Mouse (Mus musculus) Patski (cell line): ENCODE measurements around the gene Alg14. TPM values are rescaled to one million over a fixed set of nuclear protein-coding genes. Genes with fewer than 3 reads are reported as not detected.

Experiments
- ATAC-seq: fragments of 100-300 bp; one replicate; pipeline ENCODE4 v1.8.0; 2021
- CTCF ChIA-PET: fragments of 350-600 bp; sonication (Branson Sonifier 250); formaldehyde crosslinking; loops from one replicate; lab custom pipeline; 2022; ENCODE audit warnings: inconsistent platforms; lab: Charles Lee
- POLR2A ChIA-PET: fragments of 350-600 bp; sonication (Branson Sonifier 250); formaldehyde crosslinking; loops from one replicate; lab custom pipeline; 2022; ENCODE audit warnings: antibody characterized with exemption, inconsistent platforms; lab: Charles Lee
- DNase-seq: peaks from one replicate; pipeline ENCODE4 v3.0.0-alpha.2; 2011; ENCODE audit warnings: low read depth, low spot score
- H3K27me3 ChIP-seq: fragments of 371-371 bp; one replicate; pipeline ENCODE4 v1.5.1; 2021
- CTCF ChIP-seq: fragments of 100-300 bp; IDR thresholded peaks from one replicate; pipeline ENCODE4 v1.5.1; 2021
- in situ Hi-C: fragments of 300-500 bp; cut with MboI; formaldehyde crosslinking; loops from 3 replicates; pipeline ENCODE4 v1.11.1; 2018; ENCODE audit warnings: low pct_unique_long_range_greater_than_20kb, mixed read lengths
- polyA plus RNA-seq: library from polyadenylated mRNA; unstranded; gene quantifications from one replicate; pipeline ENCODE4 v1.2.3, GENCODE M21; 2021

The Alg14 gene
- polyA plus RNA-seq, 1 experiment from 2014 or later = 53.5 TPM

- ATAC-seq = no peak
- POLR2A ChIA-PET = interaction anchor here (0.9 kb wide), 1 partner anchor 33 kb away, joined by 3 read pairs; no protein-coding TSS in a partner anchor
- in situ Hi-C loops = no loop called here
- H3K27me3 ChIP-seq = no peaks in the 10 kb centered on the region
- CTCF ChIA-PET = interaction anchor here (0.8 to 1.2 kb wide), 3 partner anchors 9 to 27 kb away, joined by 3 to 4 read pairs (median 4); no protein-coding TSS in a partner anchor
- DNase-seq = no peak
- TF ChIP-seq CTCF = no peak
Measured at GRCm38 (mm10) chr3:121356111-121356510, 64.5 kb downstream of the Alg14 start.

GRCm38 (mm10) chr3:121357030-121357429 is 65.5 kb downstream of the Alg14 start:
- DNase-seq (no peak), ATAC-seq (no peak)
- ChIA-PET POLR2A (no interaction called here), CTCF (interaction anchor here (1.0 kb wide), 1 partner anchor 9 kb away, joined by 3 read pairs; no protein-coding TSS in a partner anchor)
- no peak for TF ChIP-seq CTCF
- H3K27me3 ChIP-seq = no peaks in the 10 kb centered on the region
- in situ Hi-C loops = no loop called here

GRCm38 (mm10) chr3:121358285-121358684 is 66.7 kb downstream of the Alg14 start:
- in situ Hi-C loops = no loop called here
- TF ChIP-seq CTCF = no peak
- no peak for DNase-seq
- CTCF ChIA-PET = interaction anchor here (1.0 to 1.4 kb wide), 2 partner anchors 8 to 13 kb away, joined by 3 to 4 read pairs; no protein-coding TSS in a partner anchor
- no peaks in the 10 kb centered on the region for H3K27me3 ChIP-seq
- no peak for ATAC-seq
- POLR2A ChIA-PET = no interaction called here

GRCm38 (mm10) chr3:121358850-121359249 is 67.3 kb downstream of the Alg14 start:
- ChIA-PET CTCF (interaction anchor here (1.0 to 1.4 kb wide), 2 partner anchors 8 to 13 kb away, joined by 3 to 4 read pairs; no protein-coding TSS in a partner anchor), POLR2A (no interaction called here)
- ATAC-seq (no peak), DNase-seq (no peak)
- H3K27me3 ChIP-seq = no peaks in the 10 kb centered on the region
- no peak for TF ChIP-seq CTCF
- in situ Hi-C loops = no loop called here

GRCm38 (mm10) chr3:121359272-121359671 is 67.7 kb downstream of the Alg14 start:
- no peak for TF ChIP-seq CTCF
- in situ Hi-C loops = no loop called here
- DNase-seq (no peak), ATAC-seq (no peak)
- ChIA-PET POLR2A (no interaction called here), CTCF (interaction anchor here (1.4 kb wide), 1 partner anchor 12 kb away, joined by 4 read pairs; no protein-coding TSS in a partner anchor)
- H3K27me3 ChIP-seq = no peaks in the 10 kb centered on the region

GRCm38 (mm10) chr3:121362002-121362401 is 70.4 kb downstream of the Alg14 start:
- CTCF ChIA-PET = interaction anchor here (1.3 to 1.4 kb wide), 3 partner anchors 9 to 139 kb away, joined by 4 read pairs; no protein-coding TSS in a partner anchor
- ATAC-seq = no peak
- no peaks in the 10 kb centered on the region for H3K27me3 ChIP-seq
- POLR2A ChIA-PET = no interaction called here
- DNase-seq = no peak
- TF ChIP-seq CTCF = no peak
- in situ Hi-C loops = no loop called here

GRCm38 (mm10) chr3:121364388-121364787 is 72.8 kb downstream of the Alg14 start:
- in situ Hi-C loops = no loop called here
- ChIA-PET POLR2A (no interaction called here), CTCF (interaction anchor here (1.0 to 1.5 kb wide), 4 partner anchors 10 to 72 kb away, joined by 3 to 4 read pairs (median 3); no protein-coding TSS in a partner anchor)

GRCm38 (mm10) chr3:121365131-121365530 is 73.6 kb downstream of the Alg14 start:
- ChIA-PET POLR2A (no interaction called here), CTCF (interaction anchor here (1.0 to 1.2 kb wide), 5 partner anchors 9 to 71 kb away, joined by 3 to 4 read pairs (median 3); no protein-coding TSS in a partner anchor)
- ATAC-seq = no peak
- H3K27me3 ChIP-seq = no peaks in the 10 kb centered on the region
- in situ Hi-C loops = no loop called here
- TF ChIP-seq CTCF = no peak
- no peak for DNase-seq

More at GRCm38 (mm10) chr3:121364388-121364787, 72.8 kb downstream of the Alg14 start:
- ATAC-seq (no peak), DNase-seq (no peak)
- no peaks in the 10 kb centered on the region for H3K27me3 ChIP-seq
- TF ChIP-seq CTCF = no peak

GRCm38 (mm10) chr3:121368616-121369015 is 77.0 kb downstream of the Alg14 start:
- in situ Hi-C loops = no loop called here
- CTCF ChIA-PET = interaction anchor here (1.5 kb wide), 1 partner anchor 17 kb away, joined by 3 read pairs; no protein-coding TSS in a partner anchor
- ATAC-seq = no peak

GRCm38 (mm10) chr3:121369517-121369916 is 77.9 kb downstream of the Alg14 start:
- in situ Hi-C loops = no loop called here
- ChIA-PET POLR2A (interaction anchor here (0.6 kb wide), 1 partner anchor 1913 kb away, joined by 3 read pairs; no protein-coding TSS in a partner anchor), CTCF (interaction anchor here (1.5 kb wide), 1 partner anchor 18 kb away, joined by 3 read pairs; no protein-coding TSS in a partner anchor)
- no peak for DNase-seq
- no peak for TF ChIP-seq CTCF
- H3K27me3 ChIP-seq = no peaks in the 10 kb centered on the region
- no peak for ATAC-seq

More at GRCm38 (mm10) chr3:121368616-121369015, 77.0 kb downstream of the Alg14 start:
- POLR2A ChIA-PET = interaction anchor here (0.5 kb wide), 1 partner anchor 426 kb away, joined by 3 read pairs; no protein-coding TSS in a partner anchor
- no peak for DNase-seq
- no peak for TF ChIP-seq CTCF
- H3K27me3 ChIP-seq = no peaks in the 10 kb centered on the region

- ChIA-PET POLR2A (interaction anchor here (2.9 kb wide), 1 partner anchor 56 kb away, joined by 19 read pairs; the partner anchor contains the start of gene Cnn3), CTCF (interaction anchor here (0.8 to 1.2 kb wide), 2 partner anchors 16 to 86 kb away, joined by 3 to 4 read pairs; no protein-coding TSS in a partner anchor)
- in situ Hi-C loops = no loop called here
- ATAC-seq (no peak), DNase-seq (no peak)
- TF ChIP-seq CTCF = no peak
- no peaks in the 10 kb centered on the region for H3K27me3 ChIP-seq
Measured at GRCm38 (mm10) chr3:121370301-121370700, 78.7 kb downstream of the Alg14 start.
